Comparison of ENCODE assay signal across 8 mouse cellular contexts in the genomic region with DNA sequence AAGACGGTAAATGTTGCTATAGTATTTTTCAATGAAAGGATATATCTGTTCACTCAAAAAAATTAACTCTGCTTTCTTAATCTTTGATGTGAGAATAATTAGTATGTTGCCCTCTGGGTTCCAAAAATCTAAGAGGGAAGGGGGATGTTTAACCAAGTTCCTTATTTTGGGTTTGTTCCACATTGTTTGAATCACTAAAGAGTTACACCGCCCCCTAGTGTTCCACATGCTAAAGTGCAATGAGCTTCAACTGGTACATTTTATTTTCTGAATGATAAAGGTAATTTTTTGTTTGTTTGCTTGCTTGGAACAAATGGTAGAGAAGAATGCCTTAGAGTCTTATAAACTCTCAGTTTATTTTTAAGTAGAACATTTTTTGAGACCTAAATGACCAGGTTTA. TPM values are rescaled to one million over a fixed set of nuclear protein-coding genes. Genes with fewer than 3 reads are reported as not detected.
DNase-seq lines count a peak whose midpoint lies in the region; ATAC-seq and TF ChIP-seq lines count a peak whose summit lies in the region.
"Had no signal": no experiment of that assay in that cellular context is flagged by ENCODE, and none has a peak within 500 bp of the region (broad histone marks: within the 10 kb centered on the region; RNA-seq: fewer than 3 reads in every experiment).

No protein-coding gene starts in this region.

- ATAC-seq in activated CD4-positive, CD25-positive, alpha-beta regulatory T cell, adult 4 months = no peak

- no peaks in the 10 kb centered on the region for H3K79me2 ChIP-seq in CH12.LX (replicated peaks; ENCODE audit: control insufficient read depth, extremely low read depth, insufficient read depth, poor library complexity, severe bottlenecking)

- H3K9ac ChIP-seq in CH12.LX (ENCODE audit: insufficient read depth, low read depth) = no peak overlapping the region
- H3K9ac ChIP-seq: limb, embryonic 15.5 days had no signal

- peaks cover 0 to 6% of the 10 kb centered on the region in 2 experiments; a peak in 3 of 4 replicates for H3K4me1 ChIP-seq in CH12.LX (ENCODE audit: control insufficient read depth in 1 of 2, insufficient read depth in 2 of 2)
- H3K4me1 ChIP-seq: limb, embryonic 15.5 days had no signal

- no peaks in the 10 kb centered on the region for H3K27me3 ChIP-seq in CH12.LX (replicated peaks)

- H3K27ac ChIP-seq in CH12.LX (ENCODE audit: insufficient read depth, low read depth) = no peak overlapping the region
- H3K27ac ChIP-seq: limb, embryonic 15.5 days had no signal

- no peak for TF ChIP-seq POLR2A in CH12.LX (IDR thresholded peaks at IDR 0.05; ENCODE audit: low read depth, low read length)

- H3K4me3 ChIP-seq in CH12.LX (replicated peaks in 1 of 3; ENCODE audit: low read depth in 2 of 3, low read length in 2 of 3, poor library complexity in 1 of 3) = no peak overlapping the region
- H3K4me3 ChIP-seq: limb, embryonic 15.5 days had no signal

- H3K36me3 ChIP-seq in CH12.LX (replicated peaks in 1 of 2; ENCODE audit: control insufficient read depth in 1 of 2, insufficient read depth in 1 of 2, low read length in 1 of 2) = no peaks in the 10 kb centered on the region
- H3K36me3 ChIP-seq: limb, embryonic 15.5 days had no signal

- peak; percentile 16 to 21 for DNase-seq in kidney, postnatal 4 days
- DNase-seq in kidney, adult 18-20 months = no peak
- DNase-seq in A20 (ENCODE audit: low read depth, low spot score) = peak; percentile 46
- DNase-seq in CH12.LX (ENCODE audit: extremely low read depth) = peak; percentile 70
- peak; percentile 24 for DNase-seq in embryo, embryonic 11.5 days (ENCODE audit: low read depth, low spot score)
- DNase-seq in frontal cortex, postnatal 14 days (ENCODE audit: low spot score in 2 of 2) = no peak

- peak; percentile 73 for TF ChIP-seq RAD21 in CH12.LX (IDR thresholded peaks at IDR 0.05; ENCODE audit: low read depth, low read length)

- in situ Hi-C loops in CH12.LX (cut with MboI; ENCODE audit: low pct_ligation_motif_present, low pct_unique_long_range_greater_than_20kb, low sequenced_read_pairs) = loop anchor here (25.0 kb wide), 1 partner anchor 659 kb away; no protein-coding TSS in a partner anchor

- TF ChIP-seq CTCF in CH12.LX (conservative IDR thresholded peaks at IDR 0.05 in 1 of 2, IDR thresholded peaks at IDR 0.05 in 1 of 2; ENCODE audit: low read depth in 2 of 2, low read length in 2 of 2) = peak; percentile 55 to 82; a peak in 3 of 4 replicates

- dilution Hi-C loops in CH12.LX (cut with MboI; ENCODE audit: extremely low pct_ligation_motif_present, extremely low pct_unique_long_range_greater_than_20kb, low sequenced_read_pairs) = no loop called here

- H3K4me2 ChIP-seq in CH12.LX (ENCODE audit: insufficient read depth, low read depth, poor library complexity, severe bottlenecking) = no peak overlapping the region
- H3K4me2 ChIP-seq: limb, embryonic 15.5 days had no signal

- TF ChIP-seq EP300 in CH12.LX (IDR thresholded peaks at IDR 0.05; ENCODE audit: low read length) = no peak

- H3K9me3 ChIP-seq in CH12.LX (replicated peaks; ENCODE audit: low read length) = no peaks in the 10 kb centered on the region
- H3K9me3 ChIP-seq: limb, embryonic 15.5 days had no signal

TF ChIP-seq in CH12.LX, 34 proteins besides CTCF, POLR2A, EP300 and RAD21:
- TF ChIP-seq SMC3 (IDR thresholded peaks at IDR 0.05; ENCODE audit: low read depth, low read length) (peak; percentile 62), TBP (conservative IDR thresholded peaks at IDR 0.05; ENCODE audit: low read depth, low read length) (no peak)
TF ChIP-seq in CH12.LX: peak in this region for 1.

RNA-seq across cellular contexts. Expression of gene Schip1, which starts 11.1 kb away (rescaled TPM):
- total RNA-seq in CH12.LX (2012; rRNA removed) (0.25 TPM in 2 replicates), CH12.LX (2014; rRNA removed) (0.36 and 0.38 TPM in 2 replicates)
- 0.16 TPM in 1 of 2 replicates, not detected in the other for polyA plus RNA-seq in CH12.LX (2012; ENCODE audit: insufficient read length, low read depth)
- polyA plus RNA-seq in activated CD4-positive, CD25-positive, alpha-beta regulatory T cell, adult 4 months (2017; shearing (Covaris generic)) = under 1 TPM in 1 of 2 experiments, not detected in 1; 0.22 TPM

Comparison
In these comparisons a context has a peak if more than half of its experiments do, and no peak if none do; other contexts are left out.
1. DNase-seq: peak in kidney, postnatal 4 days (2 of 2), A20 (single experiment), CH12.LX (single experiment) and embryo, embryonic 11.5 days (single experiment); none in kidney, adult 18-20 months (single experiment) and frontal cortex, postnatal 14 days (0 of 2).